Mouse (Mus musculus) cerebellum, adult 18-20 months (tissue): ENCODE results near the gene Hadh.

Source experiments
- DNase-seq, 2 experiments: peaks; one replicate each; pipeline ENCODE4 v3.0.0; 2021

Hadh gene

DNA sequence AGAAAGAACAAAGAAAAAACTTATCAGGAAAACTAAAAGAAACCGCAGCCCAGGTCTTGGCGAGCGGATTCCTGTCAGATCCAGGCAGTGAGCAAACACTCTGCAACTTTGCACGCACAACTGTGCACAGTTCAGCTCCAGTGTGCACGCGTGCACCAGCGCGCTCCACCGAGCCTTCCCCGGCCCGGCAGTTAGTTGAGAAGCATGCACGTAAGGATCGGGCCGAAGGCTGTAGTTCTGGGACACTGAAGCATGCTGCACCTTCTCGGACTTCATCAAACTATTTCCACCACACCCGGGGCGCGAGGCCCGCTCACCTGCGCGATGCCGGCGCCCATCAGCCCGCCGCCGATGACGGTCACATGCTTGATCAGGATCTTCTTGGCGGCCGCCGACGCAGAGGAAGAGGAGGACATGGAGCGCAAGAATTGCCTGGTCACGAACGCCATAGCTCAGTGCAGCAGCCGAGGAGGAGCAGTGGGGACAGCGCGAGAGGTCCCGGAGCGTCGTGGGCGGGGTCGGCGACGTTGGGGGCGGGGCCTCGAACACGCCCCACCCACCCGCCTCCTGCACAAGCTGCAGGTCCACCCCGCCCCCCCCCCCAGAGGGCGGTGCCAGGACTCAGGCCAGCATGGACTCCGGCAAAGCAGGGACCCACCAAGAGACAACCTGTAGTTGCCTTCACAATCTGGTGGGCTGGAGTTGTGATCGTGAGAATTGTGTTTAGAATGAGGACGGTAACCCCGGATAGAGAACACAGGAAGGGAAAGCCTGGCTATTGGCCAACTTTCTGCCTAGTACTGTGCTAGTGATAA is at the start of gene Hadh:
Hadh (minus strand) TSS at position 543 of the 815 bp plus-strand sequence.
- DNase-seq: peak; percentile 67 to 80

- peak; percentile 84 to 88 for DNase-seq
Measured at GRCm38 (mm10) chr3:131320184-131320583, 48.3 kb upstream of the Hadh start.

DNA sequence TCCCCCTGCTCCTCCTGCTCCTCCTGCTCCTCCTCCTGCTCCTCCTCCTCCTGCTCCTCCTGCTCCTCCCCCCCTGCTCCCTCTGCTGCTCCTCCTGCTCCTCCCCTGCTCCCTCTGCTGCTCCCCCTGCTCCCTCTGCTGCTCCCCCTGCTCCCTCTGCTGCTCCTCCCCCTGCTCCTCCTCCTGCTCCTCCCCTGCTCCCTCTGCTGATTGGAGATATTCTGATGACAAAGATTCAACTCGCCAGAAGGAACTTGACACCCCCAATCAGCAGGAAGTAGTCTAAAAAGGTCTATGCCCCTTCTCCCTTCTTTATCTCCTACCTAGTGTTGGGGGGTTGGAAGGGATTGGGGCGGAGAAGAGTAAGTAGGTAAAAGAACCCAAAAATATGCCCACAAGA is 46.3 kb upstream of the Hadh start:
- DNase-seq: no peak

GRCm38 (mm10) chr3:131317126-131317525 is 45.2 kb upstream of the Hadh start:
- DNase-seq: no peak

DNA sequence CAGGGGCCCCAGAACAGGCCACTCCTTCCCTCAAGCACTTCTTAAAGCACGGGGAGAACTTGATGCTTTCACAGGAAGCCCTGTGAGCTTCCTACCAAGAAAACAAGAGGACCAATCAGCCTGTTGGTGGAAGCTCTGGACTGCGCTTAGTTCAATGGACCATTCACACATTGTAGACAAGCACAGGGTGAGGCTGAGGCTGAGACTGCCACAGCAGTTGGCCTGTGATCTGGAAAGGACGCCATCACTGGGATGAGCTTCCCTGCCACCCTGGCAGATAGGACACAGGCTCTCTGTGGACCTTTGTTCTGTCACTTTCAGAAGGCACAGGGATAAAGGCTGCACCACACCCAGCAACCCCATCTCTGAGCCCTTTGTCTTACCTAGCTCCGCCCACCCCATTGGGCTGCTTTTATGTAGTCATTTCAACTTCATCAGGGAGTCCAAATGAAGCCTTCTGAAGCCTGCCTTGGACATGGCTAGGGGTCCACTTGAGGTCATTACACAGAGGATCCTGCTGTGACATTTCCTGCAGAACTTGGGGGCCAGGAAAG is 44.1 kb upstream of the Hadh start:
- DNase-seq: no peak

- no peak for DNase-seq
Measured at GRCm38 (mm10) chr3:131312340-131312739, 40.4 kb upstream of the Hadh start.

DNA sequence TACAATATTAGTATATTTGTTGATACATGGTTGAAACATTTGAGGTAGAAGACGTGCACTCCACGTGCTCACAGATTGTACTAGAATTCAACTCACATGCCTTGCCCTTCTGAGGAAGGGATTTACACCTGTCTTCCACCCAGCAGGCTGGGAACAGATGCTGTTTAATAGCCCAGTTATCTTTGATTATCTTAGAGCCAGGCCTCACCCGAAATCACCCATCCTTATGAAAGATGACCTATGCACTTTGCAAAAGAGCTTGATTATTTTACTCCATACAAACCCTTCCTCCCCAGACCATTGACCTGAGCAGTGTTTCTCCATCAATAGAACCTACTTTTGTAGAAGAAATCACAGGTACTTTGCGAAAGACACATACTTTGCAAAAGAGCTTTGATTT is 38.7 kb upstream of the Hadh start:
- DNase-seq: no peak

- DNase-seq: no peak
Measured at GRCm38 (mm10) chr3:131307811-131308210, 35.9 kb upstream of the Hadh start.

DNA sequence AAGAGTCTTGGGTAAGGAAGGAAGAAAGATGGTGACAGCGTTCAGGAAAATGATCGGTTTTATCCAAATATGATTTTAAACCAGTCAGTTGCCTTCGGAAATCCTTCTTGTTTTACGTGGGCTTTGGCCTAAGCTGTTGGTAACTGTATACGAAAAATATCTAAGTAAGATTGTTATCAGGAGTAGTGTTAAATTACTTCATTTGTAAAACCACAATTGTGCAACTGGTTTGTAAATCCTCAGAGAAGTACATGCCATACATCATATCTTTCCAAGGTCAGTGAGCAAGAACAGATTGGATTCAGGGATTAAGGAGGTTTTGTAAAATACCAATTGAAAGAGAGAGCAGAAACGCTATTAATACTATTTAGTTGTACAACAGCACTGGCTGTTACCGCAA is 34.4 kb upstream of the Hadh start:
- no peak for DNase-seq

DNA sequence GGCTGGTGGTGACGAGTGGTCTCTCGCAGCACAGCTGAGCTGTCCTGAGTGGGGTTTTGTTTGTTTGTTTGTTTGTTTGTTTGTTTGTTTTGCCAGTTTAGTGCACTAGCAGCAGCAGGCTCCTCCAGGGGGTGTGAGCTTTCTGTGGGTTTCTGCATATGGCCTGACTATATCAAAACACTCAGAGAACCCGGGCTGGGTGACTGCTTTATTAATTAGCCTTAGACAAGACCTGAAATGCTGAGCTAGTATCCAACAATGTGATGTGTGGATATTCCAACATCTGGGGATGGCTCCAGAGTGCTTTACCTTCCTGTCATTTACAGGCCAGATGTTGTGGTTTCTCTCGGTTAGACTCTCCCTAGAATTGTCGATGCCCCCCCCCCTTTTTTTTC is 31.4 kb upstream of the Hadh start:
- no peak for DNase-seq

DNA sequence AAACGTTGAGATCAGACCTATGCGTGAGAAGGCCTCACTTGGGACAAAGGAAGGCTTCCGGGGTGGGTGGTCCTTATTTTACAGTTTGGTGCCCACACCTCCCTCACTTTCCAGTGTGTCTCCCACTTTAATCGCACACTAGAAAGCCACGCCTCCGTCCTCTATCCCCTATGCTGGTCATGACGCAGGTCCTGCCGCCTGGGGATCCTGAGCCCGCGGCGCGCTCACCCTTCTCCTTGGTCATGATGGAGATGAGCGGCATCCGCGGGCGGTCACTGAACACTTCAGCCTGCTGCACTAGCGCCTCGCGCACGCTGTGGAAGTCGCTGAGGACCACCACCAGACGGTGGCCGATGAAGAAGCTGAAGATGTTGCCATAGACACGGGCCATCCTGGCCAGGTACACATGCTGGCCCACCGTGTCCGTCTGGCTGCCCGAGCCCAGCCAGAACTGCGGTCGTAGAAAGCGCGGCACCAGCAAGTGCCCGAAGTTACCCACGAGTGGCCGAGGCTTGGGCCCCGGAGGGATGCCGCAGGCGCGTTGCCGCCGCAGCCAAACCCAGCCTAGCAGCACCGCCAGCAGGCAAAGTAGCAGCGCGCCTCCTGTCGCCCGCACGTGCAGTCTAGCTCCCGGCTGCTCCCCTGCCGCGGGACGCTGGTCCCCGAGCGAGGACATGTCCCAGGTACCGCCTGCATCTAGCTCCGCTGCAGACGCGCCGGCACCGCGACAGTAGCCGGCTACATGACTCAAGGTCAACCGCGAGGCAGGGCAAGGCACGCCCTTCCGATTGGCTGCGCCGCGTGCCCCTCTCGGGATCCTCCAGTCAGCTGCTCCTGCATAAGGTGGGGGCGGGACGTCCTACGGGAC is 30.8 kb upstream of the Hadh start, which contains the start of gene Cyp2u1:
Cyp2u1 (minus strand) TSS at position 776 of the 868 bp plus-strand sequence.
- DNase-seq: peak; percentile 94 to 97

- DNase-seq: no peak
Measured at GRCm38 (mm10) chr3:131299908-131300307, 28.0 kb upstream of the Hadh start.

DNA sequence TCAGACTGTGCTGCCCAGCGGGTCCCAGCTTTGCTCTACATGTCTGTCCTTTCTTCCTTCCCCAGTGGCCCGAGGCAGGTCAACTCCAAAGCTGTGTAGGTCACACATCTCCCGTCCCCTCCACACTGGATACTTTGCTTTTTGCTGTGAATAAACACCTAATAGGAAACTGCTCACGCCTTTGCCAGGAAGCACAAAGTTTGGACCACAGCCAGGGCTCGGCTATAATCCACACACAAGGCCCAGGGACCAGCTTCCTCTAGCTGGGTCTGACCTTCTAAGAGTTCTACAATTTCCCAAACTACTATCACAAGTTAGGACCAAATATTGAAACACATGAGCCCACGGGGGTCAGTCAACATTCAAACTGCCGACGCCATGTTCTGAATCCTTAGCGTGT is 27.2 kb upstream of the Hadh start:
- no peak for DNase-seq

DNA sequence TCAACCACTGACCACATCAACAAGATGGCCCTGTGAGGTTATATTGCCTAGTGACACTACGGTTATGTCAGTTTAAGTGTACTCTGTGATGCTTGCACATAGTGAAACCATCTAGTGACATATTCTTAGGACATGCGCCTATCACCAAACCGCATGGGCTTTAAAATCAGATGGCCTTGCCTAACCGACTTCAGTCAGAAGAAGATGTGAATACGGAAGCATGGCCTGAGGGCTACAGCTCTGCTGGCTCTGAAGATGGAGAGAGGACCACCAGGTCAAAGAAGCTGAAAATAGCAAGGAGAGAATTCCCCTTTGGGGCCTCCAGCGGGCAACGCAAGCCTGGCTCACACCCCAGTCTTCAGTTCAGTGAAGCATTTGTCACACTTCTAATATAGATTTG is 25.0 kb upstream of the Hadh start:
- no peak for DNase-seq

DNA sequence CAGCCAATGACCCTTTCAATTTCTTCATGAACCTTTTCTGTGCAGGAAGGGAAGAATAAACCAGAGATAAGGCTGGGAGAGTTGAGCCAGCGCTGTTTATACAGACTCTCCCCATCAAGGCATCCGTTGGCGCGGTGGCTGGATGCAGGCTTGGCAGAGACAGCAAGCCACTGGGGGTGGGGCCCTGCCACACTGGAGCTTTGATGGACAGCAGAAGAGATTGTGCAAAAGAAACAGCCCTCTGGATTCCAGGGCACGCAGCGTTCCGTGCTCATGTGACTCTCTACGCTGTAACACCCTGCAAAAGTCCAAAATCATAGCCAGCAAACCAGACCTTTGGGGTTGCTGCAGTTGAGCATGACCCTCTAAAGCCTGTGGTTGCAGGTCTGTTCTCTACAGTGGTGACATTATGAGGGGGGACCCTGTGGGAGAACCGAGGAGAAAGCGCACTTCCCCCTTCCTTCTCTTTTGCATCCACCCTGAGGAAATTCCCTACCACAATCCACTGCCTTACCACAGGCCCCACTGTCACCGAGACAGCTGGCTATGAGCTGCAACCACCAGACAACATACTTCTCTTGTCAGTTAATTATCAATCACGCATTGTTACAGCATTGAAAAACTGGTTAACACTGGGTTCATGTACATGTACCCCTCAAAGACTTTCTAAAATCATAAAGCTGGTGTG is 23.8 kb upstream of the Hadh start:
- DNase-seq: no peak

DNA sequence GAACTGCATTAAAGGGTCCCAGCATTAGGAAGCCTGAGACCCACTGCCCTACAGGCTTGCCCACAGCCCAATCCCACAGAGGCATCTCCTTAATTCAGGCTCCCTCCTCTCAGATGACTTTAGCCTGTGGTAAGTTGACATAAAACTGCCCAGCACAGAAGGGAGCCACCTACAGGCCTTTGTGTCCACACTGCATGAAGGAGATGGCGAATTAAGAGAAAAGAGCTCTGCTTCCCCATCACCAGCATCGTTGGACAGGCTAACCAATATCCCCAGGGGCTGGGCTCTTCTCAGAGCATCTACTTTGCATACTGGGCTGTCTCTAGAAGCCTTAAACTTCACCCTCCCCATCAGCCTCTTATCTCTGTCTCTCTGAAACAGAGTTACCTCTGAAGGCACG is 22.6 kb upstream of the Hadh start:
- DNase-seq: no peak

- DNase-seq: no peak
Measured at GRCm38 (mm10) chr3:131292959-131293358, 21.1 kb upstream of the Hadh start.

DNA sequence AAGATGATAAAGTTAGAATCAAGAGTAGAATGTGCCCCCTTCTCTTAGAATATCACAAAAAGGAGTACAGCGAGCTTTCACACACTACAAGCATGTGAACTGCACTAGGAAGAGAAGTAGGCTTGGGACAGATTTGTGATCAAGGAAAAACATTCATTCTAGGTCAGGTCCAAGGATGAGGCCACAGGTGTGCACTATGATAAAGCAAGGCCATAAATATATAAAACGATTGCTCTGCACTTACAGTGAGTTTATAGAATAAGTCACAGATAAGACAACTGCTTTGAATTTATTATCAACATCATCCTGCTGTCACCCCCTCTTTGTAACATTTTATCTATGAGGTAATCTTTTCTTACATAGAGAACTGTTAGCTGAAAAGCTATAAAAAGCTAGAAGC is 20.4 kb upstream of the Hadh start:
- DNase-seq: no peak

DNA sequence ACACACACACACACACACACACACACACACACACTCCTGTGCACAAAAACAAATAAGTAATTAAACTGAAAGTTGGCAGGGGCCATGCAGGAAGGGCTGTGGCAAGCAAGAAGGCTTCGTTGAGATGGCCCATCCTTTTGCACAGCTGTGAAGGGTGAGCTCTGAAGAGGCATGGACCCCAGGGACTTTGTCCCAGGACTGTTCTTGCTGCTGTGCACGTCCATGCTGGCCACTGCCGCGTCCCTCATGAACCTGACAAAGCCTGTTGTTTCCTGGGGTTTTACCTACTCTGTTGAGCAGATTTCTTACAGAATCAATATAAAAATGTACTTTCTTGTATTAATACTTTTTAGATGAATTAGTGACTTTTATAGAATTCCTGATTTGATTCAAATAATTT is 20.0 kb upstream of the Hadh start:
- no peak for DNase-seq

- DNase-seq: no peak
Measured at GRCm38 (mm10) chr3:131274151-131274550, 2.2 kb upstream of the Hadh start.

DNA sequence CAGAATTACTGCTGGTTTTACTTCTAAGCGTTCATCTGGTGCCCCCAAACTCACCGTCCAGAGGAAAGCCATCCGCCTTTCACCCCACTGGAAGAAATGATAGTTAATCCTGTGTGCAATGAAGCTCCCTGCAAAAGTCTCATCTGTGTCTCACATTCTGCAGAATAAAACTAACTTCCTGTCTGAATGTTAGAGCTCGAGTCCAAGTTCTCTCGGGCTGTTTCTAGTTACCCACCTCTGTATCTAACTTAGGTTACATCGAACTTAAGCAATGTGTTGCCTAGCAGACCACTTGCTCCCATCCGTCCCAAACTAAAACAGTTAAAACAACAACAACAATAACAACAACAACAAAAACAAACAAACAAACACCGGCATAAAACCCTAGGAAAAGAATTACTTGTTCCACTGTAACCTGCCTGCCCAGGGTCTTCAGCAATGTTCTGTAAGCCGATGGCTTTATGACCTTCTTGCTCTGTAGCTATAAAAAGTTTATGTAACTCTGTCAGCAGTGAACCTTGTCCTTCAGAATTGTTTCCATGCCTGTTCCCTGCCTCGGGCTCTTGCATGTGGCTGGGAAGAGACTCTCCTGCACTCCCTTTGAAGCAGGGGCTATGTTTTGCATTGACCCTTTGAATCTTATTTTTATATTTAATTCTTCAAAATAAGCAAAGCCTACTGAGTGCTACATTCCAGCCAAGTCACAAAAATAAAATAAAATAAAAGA is 636 bp upstream of the Hadh start:
- no peak for DNase-seq

GRCm38 (mm10) chr3:131271157-131271556 is 744 bp downstream of the Hadh start:
- DNase-seq: no peak
